Mouse (Mus musculus): ENCODE data around the gene Rbbp8nl. TPM values are rescaled to one million over a fixed set of nuclear protein-coding genes. Genes with fewer than 3 reads are reported as not detected.

Gene Rbbp8nl
- polyA plus RNA-seq (2012), result not detected in 2 replicates

- no peaks in the 10 kb centered on the region for H3K4me1 ChIP-seq (ENCODE audit: control insufficient read depth)
- no peaks in the 10 kb centered on the region for H3K36me3 ChIP-seq (ENCODE audit: control insufficient read depth)
- H3K4me3 ChIP-seq (replicated peaks), result no peak within 1 kb of the TSS
- no peaks in the 10 kb centered on the region for H3K27me3 ChIP-seq (ENCODE audit: control insufficient read depth)
- no peaks in the 10 kb centered on the region for H3K9me3 ChIP-seq (ENCODE audit: control insufficient read depth, low read length)
- no peak for TF ChIP-seq TAL1 (IDR thresholded peaks at IDR 0.05; ENCODE audit: low read length)
These were observed at the start of gene Rbbp8nl for GRCm38 (mm10) chr2:180289440-180290108. Gene Rbbp8nl, minus strand, starts transcription at chr2:180289879.

- H3K9me3 ChIP-seq (ENCODE audit: control insufficient read depth, low read length), result no peaks in the 10 kb centered on the region
- H3K4me1 ChIP-seq (ENCODE audit: control insufficient read depth), result no peaks in the 10 kb centered on the region
- H3K36me3 ChIP-seq (ENCODE audit: control insufficient read depth), result no peaks in the 10 kb centered on the region
- H3K4me3 ChIP-seq (replicated peaks), result peak within 1 kb of the TSS; percentile 28
- peaks cover 56% of the 10 kb centered on the region for H3K27me3 ChIP-seq (ENCODE audit: control insufficient read depth)
- TF ChIP-seq GATA1 (IDR thresholded peaks at IDR 0.05; ENCODE audit: low read length) (no peak), TAL1 (IDR thresholded peaks at IDR 0.05; ENCODE audit: low read length) (no peak)
These were observed 44.9 kb upstream of the Rbbp8nl start, which contains the start of gene Gata5 for GRCm38 (mm10) chr2:180334551-180334986. Gene Gata5, minus strand, starts transcription at chr2:180334699.

- Histone ChIP-seq H3K36me3 (ENCODE audit: control insufficient read depth) (no peaks in the 10 kb centered on the region), H3K9me3 (ENCODE audit: control insufficient read depth, low read length) (no peaks in the 10 kb centered on the region), H3K4me3 (replicated peaks) (peak overlapping the region; percentile 28), H3K4me1 (ENCODE audit: control insufficient read depth) (no peaks in the 10 kb centered on the region), H3K27me3 (ENCODE audit: control insufficient read depth) (peaks cover 55% of the 10 kb centered on the region)
- TF ChIP-seq TAL1 (IDR thresholded peaks at IDR 0.05; ENCODE audit: low read length), result no peak
- TF ChIP-seq GATA1 (IDR thresholded peaks at IDR 0.05; ENCODE audit: low read length), result no peak
These were observed 44.3 kb upstream of the Rbbp8nl start for GRCm38 (mm10) chr2:180333778-180334550.

- Histone ChIP-seq H3K36me3 (ENCODE audit: control insufficient read depth) (no peaks in the 10 kb centered on the region), H3K9me3 (ENCODE audit: control insufficient read depth, low read length) (no peaks in the 10 kb centered on the region), H3K4me3 (replicated peaks) (no peak overlapping the region), H3K4me1 (ENCODE audit: control insufficient read depth) (no peaks in the 10 kb centered on the region), H3K27me3 (ENCODE audit: control insufficient read depth) (peaks cover 27% of the 10 kb centered on the region)
- TF ChIP-seq GATA1 (IDR thresholded peaks at IDR 0.05; ENCODE audit: low read length) (no peak), TAL1 (IDR thresholded peaks at IDR 0.05; ENCODE audit: low read length) (no peak)
These were observed 39.8 kb upstream of the Rbbp8nl start for GRCm38 (mm10) chr2:180329466-180329865.

- TF ChIP-seq GATA1 (IDR thresholded peaks at IDR 0.05; ENCODE audit: low read length) (no peak), TAL1 (IDR thresholded peaks at IDR 0.05; ENCODE audit: low read length) (no peak)
- no peaks in the 10 kb centered on the region for H3K4me1 ChIP-seq (ENCODE audit: control insufficient read depth)
- no peaks in the 10 kb centered on the region for H3K27me3 ChIP-seq (ENCODE audit: control insufficient read depth)
- H3K36me3 ChIP-seq (ENCODE audit: control insufficient read depth), result no peaks in the 10 kb centered on the region
- no peaks in the 10 kb centered on the region for H3K9me3 ChIP-seq (ENCODE audit: control insufficient read depth, low read length)
- no peak overlapping the region for H3K4me3 ChIP-seq (replicated peaks)
These were observed 33.1 kb upstream of the Rbbp8nl start for GRCm38 (mm10) chr2:180322674-180323355.

- Histone ChIP-seq H3K27me3 (ENCODE audit: control insufficient read depth) (no peaks in the 10 kb centered on the region), H3K4me1 (ENCODE audit: control insufficient read depth) (no peaks in the 10 kb centered on the region), H3K4me3 (replicated peaks) (no peak overlapping the region), H3K9me3 (ENCODE audit: control insufficient read depth, low read length) (no peaks in the 10 kb centered on the region), H3K36me3 (ENCODE audit: control insufficient read depth) (no peaks in the 10 kb centered on the region)
- TF ChIP-seq GATA1 (IDR thresholded peaks at IDR 0.05; ENCODE audit: low read length) (no peak), TAL1 (IDR thresholded peaks at IDR 0.05; ENCODE audit: low read length) (no peak)
These were observed 30.5 kb upstream of the Rbbp8nl start for GRCm38 (mm10) chr2:180320216-180320615.

GRCm38 (mm10) chr2:180317591-180317990, 27.9 kb upstream of the Rbbp8nl start:
- TF ChIP-seq TAL1 (IDR thresholded peaks at IDR 0.05; ENCODE audit: low read length), result no peak
- TF ChIP-seq GATA1 (IDR thresholded peaks at IDR 0.05; ENCODE audit: low read length), result no peak
- Histone ChIP-seq H3K36me3 (ENCODE audit: control insufficient read depth) (no peaks in the 10 kb centered on the region), H3K4me3 (replicated peaks) (no peak overlapping the region), H3K27me3 (ENCODE audit: control insufficient read depth) (no peaks in the 10 kb centered on the region), H3K9me3 (ENCODE audit: control insufficient read depth, low read length) (no peaks in the 10 kb centered on the region), H3K4me1 (ENCODE audit: control insufficient read depth) (no peaks in the 10 kb centered on the region)

GRCm38 (mm10) chr2:180314292-180314691, 24.6 kb upstream of the Rbbp8nl start:
- Histone ChIP-seq H3K4me1 (ENCODE audit: control insufficient read depth) (no peaks in the 10 kb centered on the region), H3K27me3 (ENCODE audit: control insufficient read depth) (no peaks in the 10 kb centered on the region), H3K36me3 (ENCODE audit: control insufficient read depth) (no peaks in the 10 kb centered on the region), H3K9me3 (ENCODE audit: control insufficient read depth, low read length) (no peaks in the 10 kb centered on the region), H3K4me3 (replicated peaks) (no peak overlapping the region)
- TF ChIP-seq GATA1 (IDR thresholded peaks at IDR 0.05; ENCODE audit: low read length) (no peak), TAL1 (IDR thresholded peaks at IDR 0.05; ENCODE audit: low read length) (no peak)

GRCm38 (mm10) chr2:180311147-180311546, 21.5 kb upstream of the Rbbp8nl start:
- no peaks in the 10 kb centered on the region for H3K4me1 ChIP-seq (ENCODE audit: control insufficient read depth)
- H3K9me3 ChIP-seq (ENCODE audit: control insufficient read depth, low read length), result no peaks in the 10 kb centered on the region
- no peak overlapping the region for H3K4me3 ChIP-seq (replicated peaks)
- H3K27me3 ChIP-seq (ENCODE audit: control insufficient read depth), result no peaks in the 10 kb centered on the region
- TF ChIP-seq TAL1 (IDR thresholded peaks at IDR 0.05; ENCODE audit: low read length) (no peak), GATA1 (IDR thresholded peaks at IDR 0.05; ENCODE audit: low read length) (no peak)
- no peaks in the 10 kb centered on the region for H3K36me3 ChIP-seq (ENCODE audit: control insufficient read depth)
